Mouse (Mus musculus) kidney, adult 2 months (tissue): ENCODE results near the gene Clint1. TPM values are rescaled to one million over a fixed set of nuclear protein-coding genes. Genes with fewer than 3 reads are reported as not detected.
A peak's percentile ranks its signal among the peaks of the same experiment; 100 is the strongest.

Source experiments
- DNase-seq: peaks from one replicate; pipeline ENCODE4 v3.0.0; 2021
- H3K27ac ChIP-seq: fragments of 200-500 bp; 2 replicates; pipeline ENCODE4 v1.5.1; 2012; ENCODE audit warnings: low read depth, low read length, control low read depth, inconsistent platforms; ENCODE audit not compliant: insufficient read depth
- H3K27me3 ChIP-seq: fragments of 200-500 bp; replicated peaks from 2 replicates; pipeline ENCODE4 v1.6.1; 2012; ENCODE audit warnings: mild to moderate bottlenecking, moderate library complexity, low read length, inconsistent platforms; ENCODE audit not compliant: control insufficient read depth, insufficient read depth
- H3K36me3 ChIP-seq: fragments of 200-500 bp; 2 replicates; pipeline ENCODE4 v1.6.1; 2012; ENCODE audit warnings: mild to moderate bottlenecking, moderate library complexity, low read length, inconsistent platforms; ENCODE audit not compliant: control insufficient read depth, insufficient read depth
- H3K4me1 ChIP-seq: fragments of 200-500 bp; 2 replicates; pipeline ENCODE4 v1.6.1; 2011; ENCODE audit warnings: low read length; ENCODE audit not compliant: control insufficient read depth, insufficient read depth
- H3K4me3 ChIP-seq: fragments of 200-500 bp; 2 replicates; pipeline ENCODE4 v1.5.1; 2011; ENCODE audit warnings: mild to moderate bottlenecking, low read depth, low read length, control low read depth; ENCODE audit not compliant: insufficient read depth
- CTCF ChIP-seq: fragments of 200-500 bp; conservative IDR thresholded peaks from 2 replicates; pipeline ENCODE4 v1.5.1; 2011; ENCODE audit warnings: low read depth, mild to moderate bottlenecking, control low read depth, low read length, moderate library complexity, mixed read lengths; ENCODE audit not compliant: insufficient read depth, insufficient read length
- POLR2A ChIP-seq: fragments of 200-500 bp; IDR thresholded peaks from one replicate; pipeline ENCODE4 v1.6.1; 2011; ENCODE audit warnings: low read depth, low read length, control low read depth
- WGBS: fragments of 180-500 bp; shearing (Covaris S2); methylation state at CpG from one replicate; pipeline ENCODE4 v1.1.7; 2018; 5-methylcytosine and 5-hydroxymethylcytosine counted together
- polyA plus RNA-seq: library from polyadenylated mRNA; depleted of rRNA; stranded (reverse); fragments of >200 nt; gene quantifications from 2 replicates; pipeline ENCODE4 v1.2.3, GENCODE M21; 2012; rRNA removed

Clint1 gene
- polyA plus RNA-seq, 1 experiment: 63.0 TPM

GRCm38 (mm10) chr11:45943891-45944642 is 92.2 kb downstream of the Clint1 start:
- Histone ChIP-seq H3K27me3 (no peaks in the 10 kb centered on the region), H3K27ac (no peak overlapping the region), H3K4me3 (peak overlapping the region; percentile 92), H3K4me1 (no peaks in the 10 kb centered on the region), H3K36me3 (no peaks in the 10 kb centered on the region)
- no peak for DNase-seq
- under 1% methylated on average over 49 of the region's 49 CpGs for WGBS
- no peak for TF ChIP-seq POLR2A
- no peak for TF ChIP-seq CTCF

DNA sequence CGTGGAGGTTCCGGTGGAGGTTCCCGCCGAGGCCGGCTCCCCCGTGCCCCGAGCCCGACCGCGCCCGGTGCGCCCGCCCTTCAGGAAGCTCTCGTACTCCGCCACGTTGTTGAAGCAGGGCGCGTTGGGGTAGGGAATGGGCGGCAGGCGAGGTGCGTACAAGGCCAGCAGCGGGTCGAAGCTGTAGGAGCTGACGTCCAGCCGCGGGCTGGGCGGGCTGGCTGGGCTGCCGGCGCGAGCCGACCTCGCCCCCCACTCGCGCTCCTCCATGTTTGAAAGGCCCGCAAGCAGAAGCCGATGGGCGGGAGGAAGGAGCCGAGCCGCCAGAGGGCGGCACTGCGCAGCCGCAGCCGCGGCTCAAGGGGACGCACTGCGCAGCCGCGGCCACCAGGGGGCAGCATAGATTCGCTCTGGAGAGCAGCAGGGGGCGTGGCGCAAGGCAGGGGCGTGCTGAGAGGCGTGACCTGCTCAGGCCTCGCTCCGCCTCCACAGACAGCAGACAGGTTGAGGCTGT is 92.8 kb downstream of the Clint1 start, which contains the start of gene Lsm11:
TSS of gene Lsm11 (minus strand) at position 293 of the 514 bp plus-strand sequence.
- Histone ChIP-seq H3K36me3 (no peaks in the 10 kb centered on the region), H3K27ac (no peak within 1 kb of the TSS), H3K4me1 (no peaks in the 10 kb centered on the region), H3K4me3 (peak within 1 kb of the TSS; percentile 92), H3K27me3 (no peaks in the 10 kb centered on the region)
- DNase-seq: peak; percentile 97
- 1% methylated on average over 55 of the region's 55 CpGs for WGBS
- TF ChIP-seq CTCF (peak; percentile 98), POLR2A (no peak)

DNA sequence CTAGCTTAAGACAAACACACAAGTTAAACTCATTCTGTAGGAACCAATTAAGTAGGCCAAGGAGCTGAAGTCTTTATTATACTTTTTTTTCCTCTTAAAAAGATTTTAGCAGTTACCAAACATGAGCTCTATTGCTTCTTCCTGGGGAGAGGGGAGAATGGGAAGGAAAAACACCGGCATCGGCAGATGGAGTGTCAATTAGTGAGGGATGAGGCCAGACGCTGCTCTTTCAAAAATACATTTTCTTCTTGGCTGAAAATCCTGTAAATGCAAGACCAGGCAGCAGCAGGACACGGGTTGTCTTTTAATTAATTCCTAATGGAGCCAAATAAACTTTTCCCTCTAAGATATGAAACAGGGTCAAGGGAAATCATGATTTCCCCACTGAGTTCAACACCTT is 94.9 kb downstream of the Clint1 start:
- Histone ChIP-seq H3K4me1 (no peaks in the 10 kb centered on the region), H3K36me3 (no peaks in the 10 kb centered on the region), H3K4me3 (no peak overlapping the region), H3K27ac (no peak overlapping the region), H3K27me3 (no peaks in the 10 kb centered on the region)
- 86% methylated on average over 4 of the region's 4 CpGs for WGBS
- no peak for DNase-seq
- TF ChIP-seq CTCF: no peak
- no peak for TF ChIP-seq POLR2A

GRCm38 (mm10) chr11:45947491-45947890 is 95.6 kb downstream of the Clint1 start:
- Histone ChIP-seq H3K27me3 (no peaks in the 10 kb centered on the region), H3K36me3 (no peaks in the 10 kb centered on the region), H3K4me3 (no peak overlapping the region), H3K27ac (no peak overlapping the region), H3K4me1 (no peaks in the 10 kb centered on the region)
- DNase-seq: no peak
- 89% methylated on average over 2 of the region's 2 CpGs for WGBS
- TF ChIP-seq CTCF: no peak
- TF ChIP-seq POLR2A: no peak

DNA sequence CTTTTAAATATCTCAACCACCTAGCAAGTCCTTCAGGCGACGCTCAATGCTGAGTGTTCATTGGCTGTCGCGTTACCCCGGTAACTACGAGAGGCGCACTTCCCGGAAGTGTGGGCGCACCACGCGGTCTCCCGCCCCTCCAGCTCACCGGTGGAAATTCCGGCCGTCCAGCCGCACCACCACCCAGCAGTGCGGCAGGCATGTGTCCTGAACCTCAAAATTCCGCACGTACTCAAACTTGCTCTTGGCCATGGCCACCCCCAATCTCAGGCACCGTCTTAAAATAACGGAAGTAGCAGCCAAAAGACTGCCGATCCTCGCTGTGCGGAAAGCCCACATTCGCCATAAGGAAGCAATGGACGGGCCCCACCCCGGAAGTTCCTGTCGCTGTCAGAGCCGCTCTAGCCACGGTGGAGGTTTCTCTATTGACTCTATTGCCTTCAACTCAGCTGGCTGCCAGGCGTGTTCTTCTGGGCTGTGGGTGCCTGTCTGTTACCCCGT is 103.3 kb downstream of the Clint1 start, which contains the start of gene Thg1l:
TSS of gene Thg1l (minus strand) at position 368 of the 501 bp plus-strand sequence.
- Histone ChIP-seq H3K36me3 (no peaks in the 10 kb centered on the region), H3K27ac (peak within 1 kb of the TSS; percentile 59), H3K4me1 (no peaks in the 10 kb centered on the region), H3K27me3 (no peaks in the 10 kb centered on the region), H3K4me3 (peak within 1 kb of the TSS; percentile 81)
- TF ChIP-seq POLR2A: no peak
- no peak for TF ChIP-seq CTCF
- under 1% methylated on average over 32 of the region's 32 CpGs for WGBS
- DNase-seq: peak; percentile 96

GRCm38 (mm10) chr11:45959598-45959997 is 107.7 kb downstream of the Clint1 start:
- no peaks in the 10 kb centered on the region for H3K36me3 ChIP-seq
- no peak overlapping the region for H3K4me3 ChIP-seq
- TF ChIP-seq POLR2A (no peak), CTCF (no peak)
- 78% methylated on average over 3 of the region's 3 CpGs for WGBS
- no peaks in the 10 kb centered on the region for H3K4me1 ChIP-seq
- no peak for DNase-seq
- no peaks in the 10 kb centered on the region for H3K27me3 ChIP-seq
- H3K27ac ChIP-seq: no peak overlapping the region

DNA sequence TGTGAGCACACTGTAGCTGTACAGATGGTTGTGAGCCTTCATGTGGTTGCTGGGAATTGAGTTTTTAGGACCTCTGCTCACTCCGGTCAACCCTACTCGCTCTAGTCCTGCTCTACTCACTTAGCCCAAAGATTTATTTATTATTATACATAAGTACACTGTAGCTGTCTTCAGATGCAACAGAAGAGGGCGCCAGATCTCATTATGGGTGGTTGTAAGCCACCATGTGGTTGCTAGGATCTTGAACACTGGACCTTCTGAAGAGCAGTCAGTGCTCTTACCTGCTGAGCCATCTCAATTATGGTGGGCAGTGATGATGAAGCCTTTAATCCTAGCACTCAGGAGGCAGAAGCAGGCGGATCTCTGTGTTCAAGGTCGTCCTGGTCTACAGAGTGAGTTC is 108.2 kb downstream of the Clint1 start:
- no peaks in the 10 kb centered on the region for H3K36me3 ChIP-seq
- no peaks in the 10 kb centered on the region for H3K27me3 ChIP-seq
- H3K27ac ChIP-seq: no peak overlapping the region
- H3K4me1 ChIP-seq: no peaks in the 10 kb centered on the region
- DNase-seq: no peak
- H3K4me3 ChIP-seq: no peak overlapping the region
- WGBS: 86% methylated on average over 5 of the region's 5 CpGs
- TF ChIP-seq POLR2A: no peak
- TF ChIP-seq CTCF: 0 out of 2 replicates have a peak, but pooled peaks have one; percentile 4

Other genes starting within 250 kb of the Clint1 start
- 2.1 TPM in 2 replicates for gene Lsm11, start 92.9 kb downstream of the Clint1 start, polyA plus RNA-seq
- 4.8 and 7.9 TPM in 2 replicates for gene Thg1l, start 103.4 kb downstream of the Clint1 start, polyA plus RNA-seq
- gene Sox30, start 128.3 kb downstream of the Clint1 start, polyA plus RNA-seq: 0.05 and 0.11 TPM in 2 replicates
- 9.6 and 14.2 TPM in 2 replicates for gene Gm12166, start 200.3 kb downstream of the Clint1 start, polyA plus RNA-seq
- gene Adam19, start 203.9 kb downstream of the Clint1 start, polyA plus RNA-seq: 2.9 and 3.6 TPM in 2 replicates